Mouse (Mus musculus): ENCODE results near the gene Rev1. TPM values are rescaled to one million over a fixed set of nuclear protein-coding genes. Genes with fewer than 3 reads are reported as not detected.
A peak's percentile ranks its signal among the peaks of the same experiment; 100 is the strongest.

The Rev1 gene
- total and polyA plus RNA-seq, 3 experiments, result 22.9 to 25.7 (median 23.4) TPM

GRCm38 (mm10) chr1:38058417-38058816 lies 71.2 kb downstream of the Rev1 start:
- dilution Hi-C loops (cut with MboI; ENCODE audit: extremely low pct_ligation_motif_present, extremely low pct_unique_long_range_greater_than_20kb, low sequenced_read_pairs) (no loop called here), in situ Hi-C loops (cut with MboI; ENCODE audit: low pct_ligation_motif_present, low pct_unique_long_range_greater_than_20kb, low sequenced_read_pairs) (no loop called here)
- H3K4me3 ChIP-seq (replicated peaks in 1 of 3; ENCODE audit: low read depth in 2 of 3, low read length in 2 of 3, poor library complexity in 1 of 3), result no peak overlapping the region
- no peaks in the 10 kb centered on the region for H3K9me3 ChIP-seq (replicated peaks; ENCODE audit: low read length)
- H3K27me3 ChIP-seq (replicated peaks), result no peaks in the 10 kb centered on the region
- peaks cover 54 to 74% of the 10 kb centered on the region in 2 experiments for H3K36me3 ChIP-seq (replicated peaks in 1 of 2; ENCODE audit: control insufficient read depth in 1 of 2, insufficient read depth in 1 of 2, low read length in 1 of 2)
- H3K27ac ChIP-seq (ENCODE audit: insufficient read depth, low read depth), result no peak overlapping the region
- no peak overlapping the region for H3K9ac ChIP-seq (ENCODE audit: insufficient read depth, low read depth)
- no peaks in the 10 kb centered on the region for H3K4me1 ChIP-seq (ENCODE audit: control insufficient read depth in 1 of 2, insufficient read depth in 2 of 2)
- no peaks in the 10 kb centered on the region for H3K79me2 ChIP-seq (replicated peaks; ENCODE audit: control insufficient read depth, extremely low read depth, insufficient read depth, poor library complexity, severe bottlenecking)
- TF ChIP-seq ZC3H11A (IDR thresholded peaks at IDR 0.05; ENCODE audit: low read depth, low read length) (no peak), ETS1 (conservative IDR thresholded peaks at IDR 0.05; ENCODE audit: low read depth, low read length) (no peak), USF2 (conservative IDR thresholded peaks at IDR 0.05; ENCODE audit: low read depth, low read length) (no peak), ELF1 (IDR thresholded peaks at IDR 0.05; ENCODE audit: low read depth, low read length) (no peak), CTCF (conservative IDR thresholded peaks at IDR 0.05 in 1 of 2, IDR thresholded peaks at IDR 0.05 in 1 of 2; ENCODE audit: low read depth in 2 of 2, low read length in 2 of 2) (no peak), E2F4 (IDR thresholded peaks at IDR 0.05; ENCODE audit: insufficient replicate concordance, low read depth, low read length) (no peak), KAT2A (IDR thresholded peaks at IDR 0.05; ENCODE audit: insufficient replicate concordance, low read length) (no peak), HCFC1 (IDR thresholded peaks at IDR 0.05; ENCODE audit: low read depth, low read length) (no peak)
- DNase-seq (ENCODE audit: extremely low read depth), result no peak
- no peak overlapping the region for H3K4me2 ChIP-seq (ENCODE audit: insufficient read depth, low read depth, poor library complexity, severe bottlenecking)

DNA sequence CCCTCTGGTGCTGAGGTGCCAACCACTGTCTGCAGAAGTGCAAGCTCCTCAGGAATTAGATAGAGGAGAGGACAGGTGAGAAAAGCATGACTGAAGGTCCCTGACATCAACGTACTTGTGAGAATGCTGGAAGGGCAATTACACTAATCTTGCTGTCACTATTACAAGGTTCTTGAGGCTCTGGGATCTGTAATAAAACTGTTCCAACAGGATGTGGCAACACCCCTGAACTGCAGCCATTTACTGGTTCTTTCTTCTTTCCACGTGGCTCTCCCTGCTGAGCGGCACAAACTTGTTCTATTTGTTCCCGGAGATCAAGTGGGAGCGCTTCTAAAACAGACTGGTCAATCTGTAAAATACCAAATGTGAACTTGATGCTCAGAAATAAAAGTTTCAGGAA lies 74.4 kb downstream of the Rev1 start:
- H3K36me3 ChIP-seq (replicated peaks in 1 of 2; ENCODE audit: control insufficient read depth in 1 of 2, insufficient read depth in 1 of 2, low read length in 1 of 2), result peaks cover 66 to 93% of the 10 kb centered on the region in 2 experiments
- no peak overlapping the region for H3K4me3 ChIP-seq (replicated peaks in 1 of 3; ENCODE audit: low read depth in 2 of 3, low read length in 2 of 3, poor library complexity in 1 of 3)
- H3K4me2 ChIP-seq (ENCODE audit: insufficient read depth, low read depth, poor library complexity, severe bottlenecking), result no peak overlapping the region
- H3K9me3 ChIP-seq (replicated peaks; ENCODE audit: low read length), result no peaks in the 10 kb centered on the region
- no peak for DNase-seq (ENCODE audit: extremely low read depth)
- TF ChIP-seq POLR2AphosphoS2 (IDR thresholded peaks at IDR 0.05; ENCODE audit: low read depth, low read length), result peak; percentile 45; the same call in 1 of the 2 replicates
- TF ChIP-seq JUND (conservative IDR thresholded peaks at IDR 0.05; ENCODE audit: low read depth, low read length), result no peak
- TF ChIP-seq CHD1 (IDR thresholded peaks at IDR 0.05; ENCODE audit: low read depth, low read length), result no peak
- H3K79me2 ChIP-seq (replicated peaks; ENCODE audit: control insufficient read depth, extremely low read depth, insufficient read depth, poor library complexity, severe bottlenecking), result no peaks in the 10 kb centered on the region
- dilution Hi-C loops (cut with MboI; ENCODE audit: extremely low pct_ligation_motif_present, extremely low pct_unique_long_range_greater_than_20kb, low sequenced_read_pairs) (no loop called here), in situ Hi-C loops (cut with MboI; ENCODE audit: low pct_ligation_motif_present, low pct_unique_long_range_greater_than_20kb, low sequenced_read_pairs) (no loop called here)
- no peaks in the 10 kb centered on the region for H3K27me3 ChIP-seq (replicated peaks)
- H3K9ac ChIP-seq (ENCODE audit: insufficient read depth, low read depth), result no peak overlapping the region
- H3K4me1 ChIP-seq (ENCODE audit: control insufficient read depth in 1 of 2, insufficient read depth in 2 of 2), result no peaks in the 10 kb centered on the region
- H3K27ac ChIP-seq (ENCODE audit: insufficient read depth, low read depth), result no peak overlapping the region

GRCm38 (mm10) chr1:38049562-38049961 lies 80.0 kb downstream of the Rev1 start:
- in situ Hi-C loops (cut with MboI; ENCODE audit: low pct_ligation_motif_present, low pct_unique_long_range_greater_than_20kb, low sequenced_read_pairs), result no loop called here
- no peak overlapping the region for H3K4me2 ChIP-seq (ENCODE audit: insufficient read depth, low read depth, poor library complexity, severe bottlenecking)
- H3K36me3 ChIP-seq (replicated peaks in 1 of 2; ENCODE audit: control insufficient read depth in 1 of 2, insufficient read depth in 1 of 2, low read length in 1 of 2), result peaks cover 80 to 97% of the 10 kb centered on the region in 2 experiments
- TF ChIP-seq MYC (IDR thresholded peaks at IDR 0.05; ENCODE audit: low read depth, low read length) (no peak), MXI1 (IDR thresholded peaks at IDR 0.05; ENCODE audit: low read depth, low read length) (no peak), ZMIZ1 (IDR thresholded peaks at IDR 0.05; ENCODE audit: low read depth, low read length) (no peak), RCOR1 (conservative IDR thresholded peaks at IDR 0.05; ENCODE audit: low read depth, low read length) (no peak), E2F4 (IDR thresholded peaks at IDR 0.05; ENCODE audit: insufficient replicate concordance, low read depth, low read length) (no peak), MAX (IDR thresholded peaks at IDR 0.05; ENCODE audit: low read length) (no peak), RAD21 (IDR thresholded peaks at IDR 0.05; ENCODE audit: low read depth, low read length) (no peak), ZKSCAN1 (IDR thresholded peaks at IDR 0.05; ENCODE audit: borderline replicate concordance, low read depth, low read length) (no peak), MAZ (IDR thresholded peaks at IDR 0.05; ENCODE audit: low read depth, low read length) (no peak)
- no peaks in the 10 kb centered on the region for H3K9me3 ChIP-seq (replicated peaks; ENCODE audit: low read length)
- H3K27ac ChIP-seq (ENCODE audit: insufficient read depth, low read depth), result no peak overlapping the region; the same call in 1 of the 2 replicates
- H3K27me3 ChIP-seq (replicated peaks), result no peaks in the 10 kb centered on the region
- no peak overlapping the region for H3K4me3 ChIP-seq (replicated peaks in 1 of 3; ENCODE audit: low read depth in 2 of 3, low read length in 2 of 3, poor library complexity in 1 of 3)
- no peaks in the 10 kb centered on the region for H3K79me2 ChIP-seq (replicated peaks; ENCODE audit: control insufficient read depth, extremely low read depth, insufficient read depth, poor library complexity, severe bottlenecking)
- no peaks in the 10 kb centered on the region for H3K4me1 ChIP-seq (ENCODE audit: control insufficient read depth in 1 of 2, insufficient read depth in 2 of 2)
- dilution Hi-C loops (cut with MboI; ENCODE audit: extremely low pct_ligation_motif_present, extremely low pct_unique_long_range_greater_than_20kb, low sequenced_read_pairs), result no loop called here
- DNase-seq (ENCODE audit: extremely low read depth), result no peak
- H3K9ac ChIP-seq (ENCODE audit: insufficient read depth, low read depth), result no peak overlapping the region

Measured in CH12.LX (cell line).